Mouse (Mus musculus) layer of hippocampus, adult 8-10 months (tissue): Measurements from ENCODE around the gene P2rx3. TPM values are rescaled to one million over a fixed set of nuclear protein-coding genes. Genes with fewer than 3 reads are reported as not detected.

Experiments used
- DNase-seq, 2 experiments: peaks; one replicate each; pipeline ENCODE4 v3.0.0; 2022; ENCODE audit warnings: low spot score in 2 of 2
- total RNA-seq, 4 experiments: library from RNA; stranded (reverse); gene quantifications; 2 replicates each; pipeline ENCODE4 v1.2.4; 2022

The P2rx3 gene
- total RNA-seq = 1 to 10 TPM; 2.1 to 2.6 (median 2.3) TPM

GRCm38 (mm10) chr2:85037047-85038026 lies at the start of gene P2rx3, which contains the start of gene Ssrp1:
Gene P2rx3, minus strand, starts transcription at chr2:85037462.
Gene Ssrp1, plus strand, starts transcription at chr2:85037234.
- peak; percentile 85 to 93 for DNase-seq

GRCm38 (mm10) chr2:85073751-85074150 lies 36.5 kb upstream of the P2rx3 start:
- DNase-seq = no peak

- no peak for DNase-seq
Measured at GRCm38 (mm10) chr2:85071921-85072320, 34.7 kb upstream of the P2rx3 start.

GRCm38 (mm10) chr2:85070086-85070485 lies 32.8 kb upstream of the P2rx3 start:
- no peak for DNase-seq

- DNase-seq = no peak
Measured at GRCm38 (mm10) chr2:85068626-85069025, 31.4 kb upstream of the P2rx3 start.

GRCm38 (mm10) chr2:85067903-85068625 lies 30.8 kb upstream of the P2rx3 start:
- DNase-seq = no peak

- DNase-seq = no peak
Measured at GRCm38 (mm10) chr2:85066937-85067336, 29.7 kb upstream of the P2rx3 start.

GRCm38 (mm10) chr2:85065141-85065875 lies 28.0 kb upstream of the P2rx3 start:
- peak in 1 of 2 experiments; percentile 61 for DNase-seq

- DNase-seq = no peak
Measured at GRCm38 (mm10) chr2:85061107-85061541, 23.9 kb upstream of the P2rx3 start.

- DNase-seq = no peak
Measured at GRCm38 (mm10) chr2:85060591-85061060, 23.4 kb upstream of the P2rx3 start.

- DNase-seq = no peak
Measured at GRCm38 (mm10) chr2:85059677-85060076, 22.4 kb upstream of the P2rx3 start.

- no peak for DNase-seq
Measured at GRCm38 (mm10) chr2:85056711-85057110, 19.4 kb upstream of the P2rx3 start.

- DNase-seq = no peak
Measured at GRCm38 (mm10) chr2:85053192-85053816, 16.0 kb upstream of the P2rx3 start.

- no peak for DNase-seq
Measured at GRCm38 (mm10) chr2:85050746-85051145, 13.5 kb upstream of the P2rx3 start.

- no peak for DNase-seq
Measured at GRCm38 (mm10) chr2:85050001-85050634, 12.9 kb upstream of the P2rx3 start.

GRCm38 (mm10) chr2:85049277-85049676 lies 12.0 kb upstream of the P2rx3 start:
- no peak for DNase-seq

- DNase-seq = peak; percentile 65 to 71
Measured at GRCm38 (mm10) chr2:85048168-85048751, 11.0 kb upstream of the P2rx3 start.

- DNase-seq = peak; percentile 95 to 96
Measured at GRCm38 (mm10) chr2:85047596-85048167, 10.4 kb upstream of the P2rx3 start, which contains the start of gene Tnks1bp1. Gene Tnks1bp1, plus strand, starts transcription at chr2:85048022.

GRCm38 (mm10) chr2:85047081-85047480 lies 9.8 kb upstream of the P2rx3 start:
- DNase-seq = no peak
